Mouse (Mus musculus) embryonic facial prominence, embryonic 11.5 days (tissue): ENCODE measurements around the gene Kpna4. TPM values are rescaled to one million over a fixed set of nuclear protein-coding genes. Genes with fewer than 3 reads are reported as not detected.
"Not testable (repeated sequence)": the region's sequence is repeated elsewhere in the genome, so short reads cannot be mapped to it uniquely, and the experiment has no call there.

Experiments
- ATAC-seq: fragments of 200-750 bp; cut with Nextera tagmentation; replicated peaks from 2 replicates; pipeline ENCODE4 v1.8.0; 2017; ENCODE audit warnings: low read depth; ENCODE audit not compliant: insufficient number of reproducible peaks, low FRiP score, low TSS enrichment
- DNase-seq: peaks from one replicate; pipeline ENCODE4 v3.0.0-alpha.2; 2015; ENCODE audit warnings: low spot score
- H3K27ac ChIP-seq: fragments of 300-500 bp; sonication (generic); replicated peaks from 2 replicates; pipeline ENCODE4 v1.5.1; 2014; ENCODE audit warnings: mild to moderate bottlenecking, low read depth, low read length, control low read depth
- H3K27me3 ChIP-seq: fragments of 300-500 bp; sonication (generic); 2 replicates; pipeline ENCODE4 v1.6.1; 2014; ENCODE audit warnings: mild to moderate bottlenecking, low read length, moderate library complexity, mixed read lengths; ENCODE audit not compliant: control insufficient read depth, insufficient read depth
- H3K36me3 ChIP-seq: fragments of 300-500 bp; sonication (generic); replicated peaks from 2 replicates; pipeline ENCODE4 v1.6.1; 2014; ENCODE audit warnings: low read depth, mild to moderate bottlenecking, low read length, moderate library complexity, mixed read lengths; ENCODE audit not compliant: control insufficient read depth, insufficient read depth
- H3K4me1 ChIP-seq: fragments of 300-500 bp; sonication (generic); 2 replicates; pipeline ENCODE4 v1.6.1; 2014; ENCODE audit warnings: low read length, mixed read lengths; ENCODE audit not compliant: control insufficient read depth, insufficient read depth
- H3K4me2 ChIP-seq: fragments of 300-500 bp; sonication (generic); 2 replicates; pipeline ENCODE4 v1.6.1; 2014; ENCODE audit warnings: low read depth, mild to moderate bottlenecking, control low read depth, low read length, moderate library complexity
- H3K4me3 ChIP-seq: fragments of 300-500 bp; sonication (generic); 2 replicates; pipeline ENCODE4 v1.5.1; 2014; ENCODE audit warnings: low read depth, low read length, control low read depth
- H3K9ac ChIP-seq: fragments of 300-500 bp; sonication (generic); replicated peaks from 2 replicates; pipeline ENCODE4 v1.6.1; 2014; ENCODE audit warnings: mild to moderate bottlenecking, control low read depth, low read length
- H3K9me3 ChIP-seq: fragments of 300-500 bp; sonication (generic); replicated peaks from 2 replicates; pipeline ENCODE4 v1.6.1; 2016; ENCODE audit warnings: mild to moderate bottlenecking, low read length, inconsistent platforms, mixed read lengths; ENCODE audit not compliant: control insufficient read depth
- WGBS: fragments of 180-500 bp; shearing (Covaris S2); extraction: QIAGEN DNeasy Blood & Tissue Kit; methylation state at CpG from one replicate; pipeline ENCODE4 v1.1.7; 2014; 5-methylcytosine and 5-hydroxymethylcytosine counted together
- polyA plus RNA-seq: library from polyadenylated mRNA; unstranded; fragments of >200 nt; fragmentation: Nextera tagmentation; extraction: Ambion mirVana; gene quantifications from 2 replicates; pipeline ENCODE4 v1.2.1, GENCODE M21; 2014

Gene Kpna4
- polyA plus RNA-seq, 1 experiment from 2014 or later: 51.3 TPM

DNA sequence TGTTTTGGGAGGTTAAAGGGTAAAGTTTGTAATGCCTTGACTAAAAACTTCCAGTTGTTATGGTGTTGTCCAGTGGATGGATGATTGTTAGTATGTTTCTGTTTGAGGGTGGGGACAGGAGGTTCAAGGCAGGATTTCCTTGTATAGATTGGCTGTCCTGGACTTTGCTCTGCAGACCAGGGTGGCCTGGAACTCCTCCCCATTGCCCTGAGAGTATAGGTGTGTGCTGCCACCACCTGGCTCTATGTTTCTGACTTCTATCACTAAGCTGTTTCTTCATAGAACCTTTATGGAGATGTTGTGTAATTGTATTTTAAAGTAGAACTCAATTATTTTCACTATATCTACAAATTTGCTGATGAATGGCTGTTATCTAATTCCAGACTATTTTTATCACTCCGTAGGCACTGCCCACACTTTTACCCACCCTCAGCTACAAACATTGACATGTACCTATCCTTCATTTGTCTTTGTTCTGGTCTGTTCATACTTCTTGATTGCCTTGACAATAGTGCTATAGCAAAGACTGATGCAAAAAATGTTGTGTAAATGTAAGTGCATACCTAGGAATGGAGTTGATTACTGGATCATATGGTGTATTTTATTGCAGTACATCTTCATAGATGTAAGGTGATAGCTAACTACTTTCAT, 100.7 kb downstream of the Kpna4 start:
- Histone ChIP-seq H3K4me2 (no peak overlapping the region), H3K27me3 (no peaks in the 10 kb centered on the region), H3K4me1 (no peaks in the 10 kb centered on the region), H3K36me3 (peaks cover 8% of the 10 kb centered on the region), H3K4me3 (no peak overlapping the region), H3K9ac (no peak overlapping the region), H3K27ac (no peak overlapping the region), H3K9me3 (no peaks in the 10 kb centered on the region)
- ATAC-seq: no peak
- no peak for DNase-seq
- WGBS: 97% methylated on average over 1 of the region's 1 CpGs

DNA sequence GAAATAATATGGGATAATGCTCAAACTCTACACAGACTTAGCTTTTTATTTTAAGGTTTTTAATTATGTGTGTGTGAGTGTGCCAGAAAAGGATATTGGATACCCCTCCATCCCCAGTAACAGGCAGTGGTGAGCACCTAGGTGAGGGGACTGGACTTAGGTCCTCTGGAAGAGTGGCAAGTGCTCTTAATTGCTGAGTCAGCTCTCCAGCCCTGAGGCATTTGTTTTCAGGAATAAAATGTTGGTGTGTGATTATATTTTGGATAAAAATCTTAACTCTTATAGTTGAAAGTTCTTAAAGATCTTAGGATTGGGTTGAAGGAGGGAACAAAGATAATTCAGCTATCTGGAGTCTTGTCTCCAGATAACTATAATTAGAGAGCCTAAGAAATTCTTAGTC, 106.1 kb downstream of the Kpna4 start:
- DNase-seq (no peak), ATAC-seq (no peak)
- peaks cover 18% of the 10 kb centered on the region for H3K36me3 ChIP-seq

GRCm38 (mm10) chr3:69020285-69020684, 106.6 kb downstream of the Kpna4 start:
- H3K4me2 ChIP-seq: no peak overlapping the region
- H3K4me3 ChIP-seq: no peak overlapping the region
- H3K9me3 ChIP-seq: no peaks in the 10 kb centered on the region
- no peaks in the 10 kb centered on the region for H3K27me3 ChIP-seq
- WGBS: 92% methylated on average over 2 of the region's 2 CpGs
- DNase-seq (peak; percentile 24), ATAC-seq (no peak)
- H3K4me1 ChIP-seq: no peaks in the 10 kb centered on the region
- H3K36me3 ChIP-seq: peaks cover 16% of the 10 kb centered on the region
- H3K9ac ChIP-seq: no peak overlapping the region
- H3K27ac ChIP-seq: no peak overlapping the region

More for the DNA sequence above, 106.1 kb downstream of the Kpna4 start:
- no peaks in the 10 kb centered on the region for H3K4me1 ChIP-seq
- no peaks in the 10 kb centered on the region for H3K27me3 ChIP-seq
- no peak overlapping the region for H3K4me3 ChIP-seq
- H3K4me2 ChIP-seq: no peak overlapping the region
- no peak overlapping the region for H3K27ac ChIP-seq
- H3K9me3 ChIP-seq: no peaks in the 10 kb centered on the region
- no peak overlapping the region for H3K9ac ChIP-seq

DNA sequence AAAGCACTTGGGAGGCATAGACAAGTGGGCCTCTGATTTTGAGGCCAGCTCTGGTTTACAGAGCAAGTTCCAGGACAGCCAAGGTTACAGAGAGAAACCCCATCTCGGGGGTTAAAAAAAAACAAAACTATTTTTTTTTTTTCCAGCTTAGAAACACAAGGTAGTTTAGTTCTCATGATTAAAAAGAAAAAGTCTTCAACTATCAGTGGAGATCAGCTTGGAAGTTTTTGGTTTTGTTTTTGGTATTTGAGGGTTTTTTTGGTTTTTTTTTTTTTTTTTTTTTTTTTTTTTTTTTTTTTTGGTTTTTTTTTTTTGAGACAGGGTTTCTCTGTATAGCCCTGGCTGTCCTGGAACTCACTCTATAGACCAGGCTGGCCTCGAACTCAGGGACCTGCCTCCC, 108.3 kb downstream of the Kpna4 start:
- H3K27me3 ChIP-seq, ATAC-seq, H3K9ac ChIP-seq, H3K9me3 ChIP-seq, H3K4me1 ChIP-seq, H3K4me2 ChIP-seq, H3K4me3 ChIP-seq, DNase-seq, H3K27ac ChIP-seq: not testable (repeated sequence)
- WGBS: 98% methylated on average over 2 of the region's 2 CpGs
- H3K36me3 ChIP-seq: peaks cover 12% of the 10 kb centered on the region

GRCm38 (mm10) chr3:69017181-69017580, 109.7 kb downstream of the Kpna4 start:
- H3K36me3 ChIP-seq: peaks cover 12% of the 10 kb centered on the region
- DNase-seq (no peak), ATAC-seq (no peak)

More at GRCm38 (mm10) chr3:69017181-69017580, 109.7 kb downstream of the Kpna4 start:
- H3K9ac ChIP-seq: no peak overlapping the region
- H3K27me3 ChIP-seq: no peaks in the 10 kb centered on the region
- H3K27ac ChIP-seq: no peak overlapping the region
- no peak overlapping the region for H3K4me3 ChIP-seq
- H3K4me2 ChIP-seq: no peak overlapping the region
- 89% methylated on average over 3 of the region's 3 CpGs for WGBS
- H3K4me1 ChIP-seq: no peaks in the 10 kb centered on the region
- H3K9me3 ChIP-seq: no peaks in the 10 kb centered on the region

Other genes with a start within 250 kb of the Kpna4 start
- 22.4 and 24.8 TPM in 2 replicates for gene Ift80, start 122.5 kb downstream of the Kpna4 start, polyA plus RNA-seq
- 196 and 226 TPM in 2 replicates for gene Smc4, start 122.4 kb downstream of the Kpna4 start, polyA plus RNA-seq
- 206 and 231 TPM in 2 replicates for gene Trim59, start 82.4 kb downstream of the Kpna4 start, polyA plus RNA-seq
- gene Arl14, start 95.3 kb upstream of the Kpna4 start, polyA plus RNA-seq: not detected in 2 replicates
- gene Ppm1l, start 189.7 kb upstream of the Kpna4 start, polyA plus RNA-seq: 9.3 and 10.4 TPM in 2 replicates